Mouse (Mus musculus): Measurements from ENCODE around the gene Crybb3.

DNA sequence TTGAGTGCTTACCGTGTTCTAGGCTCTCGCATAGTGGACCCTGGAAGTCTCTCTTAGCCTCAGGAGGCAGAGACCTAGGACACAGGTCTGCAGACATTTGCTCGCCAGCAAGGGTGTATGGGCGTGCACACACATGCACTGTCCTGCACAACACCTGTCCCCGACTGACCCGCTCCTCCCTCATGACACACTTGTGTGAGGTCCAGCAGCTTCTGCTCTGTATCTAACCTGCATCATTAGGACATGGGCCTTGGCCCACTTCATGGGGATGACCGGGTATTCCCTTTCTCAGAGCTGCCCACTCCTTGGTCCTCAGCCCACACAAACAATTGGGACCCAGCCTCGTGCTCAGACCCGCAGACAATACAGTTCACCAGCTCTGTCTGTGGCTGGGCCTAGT, 364 bp downstream of the Crybb3 start:
- TF ChIP-seq CTCF (IDR thresholded peaks at IDR 0.05; ENCODE audit: insufficient read depth, low read depth, low read length): no peak
- TF ChIP-seq POLR2A (IDR thresholded peaks at IDR 0.05; ENCODE audit: insufficient read depth, low read depth, low read length): no peak

Measured in olfactory bulb, adult 2 months (tissue).